Mouse (Mus musculus) induced T-regulatory cell, adult 2 months (primary cell): Measurements from ENCODE around the gene Trip13.

Experiments used
- DNase-seq: peaks from one replicate; pipeline ENCODE4 v3.0.0-alpha.2; 2012; ENCODE audit warnings: low read depth

Gene Trip13

GRCm38 (mm10) chr13:73937321-73938176, at the start of gene Trip13, which contains the start of gene Brd9:
Trip13 (minus strand) TSS chr13:73937784.
Brd9 (plus strand) TSS chr13:73937811.
- peak; percentile 96 for DNase-seq

GRCm38 (mm10) chr13:73976935-73977334, 39.4 kb upstream of the Trip13 start:
- no peak for DNase-seq

GRCm38 (mm10) chr13:73974523-73974922, 36.9 kb upstream of the Trip13 start:
- no peak for DNase-seq

- DNase-seq, result peak; percentile 59
Observed at GRCm38 (mm10) chr13:73970545-73971448, 33.2 kb upstream of the Trip13 start.

- DNase-seq, result no peak
Observed at GRCm38 (mm10) chr13:73963551-73963950, 26.0 kb upstream of the Trip13 start, which contains the start of gene Zdhhc11. Zdhhc11 (plus strand) TSS chr13:73963851.

GRCm38 (mm10) chr13:73961177-73961576, 23.6 kb upstream of the Trip13 start:
- DNase-seq, result no peak

- DNase-seq, result no peak
Observed at GRCm38 (mm10) chr13:73960117-73960652, 22.6 kb upstream of the Trip13 start.

GRCm38 (mm10) chr13:73955531-73955930, 17.9 kb upstream of the Trip13 start:
- DNase-seq, result no peak

- no peak for DNase-seq
Observed at GRCm38 (mm10) chr13:73954666-73955065, 17.1 kb upstream of the Trip13 start.

- no peak for DNase-seq
Observed at GRCm38 (mm10) chr13:73953551-73954130, 16.1 kb upstream of the Trip13 start.

- DNase-seq, result no peak
Observed at GRCm38 (mm10) chr13:73944606-73945005, 7.0 kb upstream of the Trip13 start.

- no peak for DNase-seq
Observed at GRCm38 (mm10) chr13:73939101-73939500, 1.5 kb upstream of the Trip13 start.

GRCm38 (mm10) chr13:73938177-73938560, 585 bp upstream of the Trip13 start:
- no peak for DNase-seq

GRCm38 (mm10) chr13:73936938-73937320, 655 bp downstream of the Trip13 start:
- peak; percentile 32 for DNase-seq

- DNase-seq, result no peak
Observed at GRCm38 (mm10) chr13:73932201-73932600, 5.4 kb downstream of the Trip13 start.

- DNase-seq, result no peak
Observed at GRCm38 (mm10) chr13:73913066-73913465, 24.5 kb downstream of the Trip13 start.

- peak; percentile 61 for DNase-seq
Observed at GRCm38 (mm10) chr13:73907683-73908412, 29.7 kb downstream of the Trip13 start.

GRCm38 (mm10) chr13:73907136-73907535, 30.4 kb downstream of the Trip13 start:
- DNase-seq, result no peak

GRCm38 (mm10) chr13:73897561-73897960, 40.0 kb downstream of the Trip13 start:
- DNase-seq, result no peak

- DNase-seq, result no peak
Observed at GRCm38 (mm10) chr13:73892493-73893178, 44.9 kb downstream of the Trip13 start.

GRCm38 (mm10) chr13:73887415-73887874, 50.1 kb downstream of the Trip13 start:
- no peak for DNase-seq
